Mouse (Mus musculus): ENCODE results near the gene Sdhaf2.

GRCm38 (mm10) chr19:10495670-10496069 is 30.3 kb downstream of the Sdhaf2 start:
- TF ChIP-seq CTCF (IDR thresholded peaks at IDR 0.05; ENCODE audit: borderline replicate concordance, insufficient read depth, low read length) = no peak
- no peak for TF ChIP-seq POLR2A (IDR thresholded peaks at IDR 0.05; ENCODE audit: low read depth, low read length)

All from embryonic fibroblast, embryonic 13.5 days (primary cell).